Comparison of ENCODE assay signal across 26 mouse cellular contexts in the genomic region with DNA sequence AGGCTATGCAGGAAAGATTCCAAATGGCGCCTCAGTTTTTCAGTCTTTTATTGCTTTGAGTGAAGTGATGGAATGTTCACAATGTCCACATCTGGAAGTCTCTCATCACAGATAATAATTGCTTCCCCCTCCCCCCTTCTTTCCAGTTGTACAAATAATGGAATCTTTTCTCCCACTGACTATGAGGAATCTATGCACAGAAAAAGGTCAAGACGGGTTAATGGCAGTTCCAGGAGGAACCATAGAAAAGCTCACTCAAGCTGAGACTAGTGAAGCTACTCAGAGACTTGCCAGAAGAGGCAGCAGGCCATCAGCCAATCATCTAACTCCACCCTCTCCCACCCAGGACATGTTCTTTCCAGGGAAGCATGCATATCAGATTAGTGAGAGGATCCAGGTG. TPM values are rescaled to one million over a fixed set of nuclear protein-coding genes. Genes with fewer than 3 reads are reported as not detected.
A peak's percentile ranks its signal among the peaks of the same experiment; 100 is the strongest.
DNase-seq lines count a peak whose midpoint lies in the region; ATAC-seq lines count a peak whose summit lies in the region.
"Had no signal": no experiment of that assay in that cellular context is flagged by ENCODE, and none has a peak within 500 bp of the region (broad histone marks: within the 10 kb centered on the region; RNA-seq: fewer than 3 reads in every experiment).

No protein-coding gene starts in this region.

- no peak for DNase-seq in kidney, postnatal 4 days
- DNase-seq in lung, adult 18-20 months: no peak
- peak; percentile 32 for DNase-seq in embryonic facial prominence, embryonic 14.5 days (ENCODE audit: low spot score)
- no peak for DNase-seq in left cerebral cortex, adult 11 months (ENCODE audit: low spot score)
- DNase-seq in adrenal gland, adult 18-20 months (ENCODE audit: low spot score in 2 of 2): no peak
- DNase-seq: adrenal gland, postnatal 10 days; cerebellum, adult 8-10 months; gastrocnemius, postnatal 14 days; heart, postnatal 14 days; kidney, adult 18-20 months; layer of hippocampus, adult 9-11 months; liver, embryonic 13.5 days; right cerebral cortex, postnatal 4 days; thymus, adult 2 months; thymus, postnatal 36 days had no signal

- H3K4me1 ChIP-seq in kidney, embryonic 15.5 days: peaks cover 5% of the 10 kb centered on the region
- no peaks in the 10 kb centered on the region; the same call in 1 of the 2 replicates for H3K4me1 ChIP-seq in lung, embryonic 16.5 days (replicated peaks; ENCODE audit: control insufficient read depth, insufficient read depth, low read length)
- H3K4me1 ChIP-seq in embryonic facial prominence, embryonic 14.5 days (ENCODE audit: control insufficient read depth, insufficient read depth, low read length): no peaks in the 10 kb centered on the region
- H3K4me1 ChIP-seq: limb, embryonic 15.5 days; liver, embryonic 13.5 days; megakaryocyte, embryonic 14.5 days; midbrain, embryonic 13.5 days; neural tube, embryonic 13.5 days had no signal

- no peaks in the 10 kb centered on the region for H3K36me3 ChIP-seq in kidney, embryonic 15.5 days
- H3K36me3 ChIP-seq in lung, embryonic 16.5 days (ENCODE audit: control insufficient read depth, insufficient read depth, low read length): no peaks in the 10 kb centered on the region
- no peaks in the 10 kb centered on the region for H3K36me3 ChIP-seq in embryonic facial prominence, embryonic 14.5 days (ENCODE audit: control insufficient read depth, insufficient read depth, low read length)
- H3K36me3 ChIP-seq: G1E; limb, embryonic 15.5 days; liver, embryonic 13.5 days; midbrain, embryonic 13.5 days; neural tube, embryonic 13.5 days had no signal

- H3K27me3 ChIP-seq in kidney, embryonic 15.5 days: no peaks in the 10 kb centered on the region
- no peaks in the 10 kb centered on the region for H3K27me3 ChIP-seq in lung, embryonic 16.5 days (ENCODE audit: control insufficient read depth, insufficient read depth, low read depth, low read length)
- no peaks in the 10 kb centered on the region for H3K27me3 ChIP-seq in embryonic facial prominence, embryonic 14.5 days (replicated peaks; ENCODE audit: control insufficient read depth, insufficient read depth, low read length)
- H3K27me3 ChIP-seq: limb, embryonic 15.5 days; liver, embryonic 13.5 days; midbrain, embryonic 13.5 days; neural tube, embryonic 13.5 days had no signal

- H3K4me3 ChIP-seq in kidney, embryonic 15.5 days (replicated peaks): no peak overlapping the region
- no peak overlapping the region for H3K4me3 ChIP-seq in lung, embryonic 16.5 days (ENCODE audit: low read length)
- no peak overlapping the region for H3K4me3 ChIP-seq in embryonic facial prominence, embryonic 14.5 days (ENCODE audit: low read depth, low read length)
- H3K4me3 ChIP-seq: left cerebral cortex, adult 2 months; limb, embryonic 15.5 days; liver, embryonic 13.5 days; megakaryocyte, embryonic 14.5 days; midbrain, embryonic 13.5 days; neural tube, embryonic 13.5 days had no signal

- H3K4me2 ChIP-seq in kidney, embryonic 15.5 days: no peak overlapping the region
- H3K4me2 ChIP-seq in lung, embryonic 16.5 days (ENCODE audit: low read depth, low read length): no peak overlapping the region
- H3K4me2 ChIP-seq in embryonic facial prominence, embryonic 14.5 days (ENCODE audit: low read depth, low read length): no peak overlapping the region
- H3K4me2 ChIP-seq: limb, embryonic 15.5 days; liver, embryonic 13.5 days; midbrain, embryonic 13.5 days; neural tube, embryonic 13.5 days had no signal

- no peak overlapping the region for H3K9ac ChIP-seq in kidney, embryonic 15.5 days
- H3K9ac ChIP-seq in lung, embryonic 16.5 days (ENCODE audit: low read length): no peak overlapping the region
- H3K9ac ChIP-seq in embryonic facial prominence, embryonic 14.5 days (ENCODE audit: low read depth, low read length): no peak overlapping the region
- H3K9ac ChIP-seq: limb, embryonic 15.5 days; liver, embryonic 13.5 days; midbrain, embryonic 13.5 days; neural tube, embryonic 13.5 days had no signal

- 0 out of 2 replicates have a peak overlapping the region, but pooled peaks have one; percentile 10 for H3K27ac ChIP-seq in kidney, embryonic 15.5 days
- H3K27ac ChIP-seq in lung, embryonic 16.5 days (ENCODE audit: low read length): no peak overlapping the region; the same call in 1 of the 2 replicates
- H3K27ac ChIP-seq in embryonic facial prominence, embryonic 14.5 days (replicated peaks; ENCODE audit: low read depth, low read length): no peak overlapping the region
- H3K27ac ChIP-seq: left cerebral cortex, adult 2 months; limb, embryonic 15.5 days; liver, embryonic 13.5 days; midbrain, embryonic 13.5 days; neural tube, embryonic 13.5 days; stomach, postnatal 0 days had no signal

- H3K9me3 ChIP-seq in kidney, embryonic 15.5 days (replicated peaks): no peaks in the 10 kb centered on the region
- H3K9me3 ChIP-seq in lung, embryonic 16.5 days (ENCODE audit: control insufficient read depth, low read length): no peaks in the 10 kb centered on the region
- no peaks in the 10 kb centered on the region for H3K9me3 ChIP-seq in embryonic facial prominence, embryonic 14.5 days (ENCODE audit: control insufficient read depth, low read length)
- H3K9me3 ChIP-seq: G1E; limb, embryonic 15.5 days; liver, embryonic 13.5 days; midbrain, embryonic 13.5 days; neural tube, embryonic 13.5 days had no signal

- no peak for ATAC-seq in kidney, embryonic 15.5 days (replicated peaks; ENCODE audit: low FRiP score)
- peak; percentile 92 for ATAC-seq in lung, embryonic 16.5 days (ENCODE audit: low read depth)
- ATAC-seq in embryonic facial prominence, embryonic 14.5 days (ENCODE audit: low read depth): no peak
- ATAC-seq: forebrain, embryonic 14.5 days; hindbrain, embryonic 16.5 days; midbrain, embryonic 13.5 days had no signal

- 49% methylated on average over 2 of the region's 2 CpGs for WGBS in kidney, embryonic 15.5 days
- WGBS in lung, embryonic 16.5 days: 47% methylated on average over 2 of the region's 2 CpGs
- 23% methylated on average over 2 of the region's 2 CpGs for WGBS in embryonic facial prominence, embryonic 14.5 days

RNA-seq across cellular contexts. Expression of gene Cers6, which starts 46.8 kb away (rescaled TPM):
- polyA plus RNA-seq in kidney, embryonic 15.5 days (2015; fragmentation: Nextera tagmentation; extraction: Ambion mirVana): 33.0 and 36.8 TPM in 2 replicates
- 19.7 and 21.4 TPM in 2 replicates for polyA plus RNA-seq in lung, embryonic 16.5 days (2015; fragmentation: Nextera tagmentation; extraction: Ambion mirVana)
- polyA plus RNA-seq in embryonic facial prominence, embryonic 14.5 days (2014; fragmentation: Nextera tagmentation; extraction: Ambion mirVana): 24.3 and 26.0 TPM in 2 replicates
- 1 to 10 TPM; 5.2 to 8.2 TPM for total RNA-seq in adrenal gland, adult 18-20 months (2021)
